Mouse (Mus musculus) limb, embryonic 14.5 days (tissue): ENCODE measurements around the gene Colgalt2. TPM values are rescaled to one million over a fixed set of nuclear protein-coding genes. Genes with fewer than 3 reads are reported as not detected.
A peak's percentile ranks its signal among the peaks of the same experiment; 100 is the strongest.

Source experiments
- ATAC-seq: fragments of 200-750 bp; cut with Nextera tagmentation; 2 replicates; pipeline ENCODE4 v1.8.0; 2017; ENCODE audit warnings: low read depth, moderate number of reproducible peaks, moderate TSS enrichment; ENCODE audit not compliant: low FRiP score
- DNase-seq: peaks from one replicate; pipeline ENCODE4 v3.0.0-alpha.2; 2015; ENCODE audit warnings: low spot score
- H3K27ac ChIP-seq: fragments of 300-500 bp; sonication (generic); replicated peaks from 2 replicates; pipeline ENCODE4 v1.5.1; 2014; ENCODE audit warnings: low read depth, mild to moderate bottlenecking, low read length, moderate library complexity, mixed read lengths
- H3K27me3 ChIP-seq: fragments of 300-500 bp; sonication (generic); 2 replicates; pipeline ENCODE4 v1.6.1; 2014; ENCODE audit warnings: low read length, mixed read lengths; ENCODE audit not compliant: control insufficient read depth, insufficient read depth
- H3K36me3 ChIP-seq: fragments of 300-500 bp; sonication (generic); 2 replicates; pipeline ENCODE4 v1.6.1; 2014; ENCODE audit warnings: mild to moderate bottlenecking, low read length, moderate library complexity, mixed read lengths; ENCODE audit not compliant: control insufficient read depth, insufficient read depth
- H3K4me1 ChIP-seq: fragments of 300-500 bp; sonication (generic); 2 replicates; pipeline ENCODE4 v1.6.1; 2014; ENCODE audit warnings: antibody characterized with exemption, low read length, mixed read lengths; ENCODE audit not compliant: control insufficient read depth, insufficient read depth
- H3K4me2 ChIP-seq: fragments of 300-500 bp; sonication (generic); replicated peaks from 2 replicates; pipeline ENCODE4 v1.6.1; 2014; ENCODE audit warnings: low read depth, mild to moderate bottlenecking, low read length, moderate library complexity; ENCODE audit not compliant: severe bottlenecking
- H3K4me3 ChIP-seq: fragments of 300-500 bp; sonication (generic); replicated peaks from 2 replicates; pipeline ENCODE4 v1.5.1; 2014; ENCODE audit warnings: low read length
- H3K9ac ChIP-seq: fragments of 300-500 bp; sonication (generic); 2 replicates; pipeline ENCODE4 v1.6.1; 2014; ENCODE audit warnings: mild to moderate bottlenecking, low read depth, low read length, moderate library complexity; ENCODE audit not compliant: severe bottlenecking
- H3K9me3 ChIP-seq: fragments of 300-500 bp; sonication (generic); 2 replicates; pipeline ENCODE4 v1.6.1; 2016; ENCODE audit warnings: low read length; ENCODE audit not compliant: control insufficient read depth
- POLR2A ChIP-seq: fragments of 200-500 bp; IDR thresholded peaks from 2 replicates; pipeline ENCODE4 v1.8.0; 2012; ENCODE audit warnings: inconsistent platforms, mild to moderate bottlenecking, moderate library complexity, borderline replicate concordance; ENCODE audit not compliant: insufficient read depth, insufficient read length; ENCODE audit errors: extremely low read depth
- WGBS: fragments of 180-500 bp; shearing (Covaris S2); extraction: QIAGEN DNeasy Blood & Tissue Kit; methylation state at CpG from one replicate; pipeline ENCODE4 v1.1.7; 2014; 5-methylcytosine and 5-hydroxymethylcytosine counted together
- polyA plus RNA-seq, 2 experiments: library from polyadenylated mRNA; depleted of rRNA in 1 of 2; stranded (reverse) in 1 of 2; unstranded in 1 of 2; fragments of >200 nt; fragmentation: Nextera tagmentation in 1 of 2; extraction: Ambion mirVana in 1 of 2; gene quantifications; 2 replicates each; pipeline versions ENCODE4 v1.2.1 to v1.2.3; 2012 to 2014

The Colgalt2 gene
- polyA plus RNA-seq, 2 experiments: 8.1 to 16.3 TPM

GRCm38 (mm10) chr1:152553912-152554547 lies 154.4 kb downstream of the Colgalt2 start:
- H3K9me3 ChIP-seq: no peaks in the 10 kb centered on the region
- ATAC-seq: no peak
- no peak overlapping the region for H3K4me2 ChIP-seq
- no peak overlapping the region for H3K27ac ChIP-seq
- H3K9ac ChIP-seq: no peak overlapping the region
- no peak for TF ChIP-seq POLR2A
- DNase-seq: no peak
- H3K27me3 ChIP-seq: no peaks in the 10 kb centered on the region
- no peak overlapping the region for H3K4me3 ChIP-seq
- WGBS: 59% methylated on average over 15 of the region's 15 CpGs
- H3K4me1 ChIP-seq: peaks cover 76% of the 10 kb centered on the region
- H3K36me3 ChIP-seq: peaks cover 14% of the 10 kb centered on the region; the same call in 1 of the 2 replicates

- WGBS: 10% methylated on average over 7 of the region's 7 CpGs
- DNase-seq (peak; percentile 87), ATAC-seq (peak; percentile 89)
- Histone ChIP-seq H3K9ac (no peak overlapping the region), H3K4me3 (no peak overlapping the region), H3K36me3 (peaks cover 11% of the 10 kb centered on the region; the same call in 1 of the 2 replicates), H3K27me3 (no peaks in the 10 kb centered on the region), H3K4me1 (peaks cover 64% of the 10 kb centered on the region), H3K4me2 (peak overlapping the region; percentile 1; the same call in 1 of the 2 replicates), H3K27ac (peak overlapping the region; percentile 80), H3K9me3 (no peaks in the 10 kb centered on the region)
- TF ChIP-seq POLR2A: no peak
These were observed 156.4 kb downstream of the Colgalt2 start for GRCm38 (mm10) chr1:152555944-152556573.

- no peak for TF ChIP-seq POLR2A
- H3K27me3 ChIP-seq: no peaks in the 10 kb centered on the region
- 72% methylated on average over 14 of the region's 14 CpGs for WGBS
- ATAC-seq (0 out of 2 replicates have a peak, but pooled peaks have one; percentile 6), DNase-seq (peak; percentile 42)
- H3K27ac ChIP-seq: peak overlapping the region; percentile 80
- peaks cover 11% of the 10 kb centered on the region; the same call in 1 of the 2 replicates for H3K36me3 ChIP-seq
- peak overlapping the region; percentile 1; the same call in 1 of the 2 replicates for H3K4me2 ChIP-seq
- no peak overlapping the region for H3K4me3 ChIP-seq
- peaks cover 62% of the 10 kb centered on the region for H3K4me1 ChIP-seq
- H3K9ac ChIP-seq: no peak overlapping the region
- no peaks in the 10 kb centered on the region for H3K9me3 ChIP-seq
These were observed 157.1 kb downstream of the Colgalt2 start for GRCm38 (mm10) chr1:152556576-152557281.

Other genes starting within 250 kb of the Colgalt2 start
- gene Tsen15, start 13.1 kb upstream of the Colgalt2 start, polyA plus RNA-seq (2012; rRNA removed): 58.2 and 66.3 TPM in 2 replicates
- gene Tsen15, start 13.1 kb upstream of the Colgalt2 start, polyA plus RNA-seq (2014; fragmentation: Nextera tagmentation; extraction: Ambion mirVana): 84.2 and 85.0 TPM in 2 replicates